Mouse (Mus musculus) embryonic facial prominence, embryonic 14.5 days (tissue): ENCODE measurements around the gene Scyl1. TPM values are rescaled to one million over a fixed set of nuclear protein-coding genes. Genes with fewer than 3 reads are reported as not detected.
A peak's percentile ranks its signal among the peaks of the same experiment; 100 is the strongest.

ENCODE experiments used
- ATAC-seq: fragments of 200-750 bp; cut with Nextera tagmentation; 2 replicates; pipeline ENCODE4 v1.8.0; 2017; ENCODE audit warnings: low read depth, moderate number of reproducible peaks, moderate TSS enrichment
- DNase-seq: peaks from one replicate; pipeline ENCODE4 v3.0.0-alpha.2; 2015; ENCODE audit warnings: low spot score
- H3K27ac ChIP-seq: fragments of 300-500 bp; sonication (generic); replicated peaks from 2 replicates; pipeline ENCODE4 v1.5.1; 2014; ENCODE audit warnings: low read depth, mild to moderate bottlenecking, low read length, moderate library complexity
- H3K27me3 ChIP-seq: fragments of 300-500 bp; sonication (generic); replicated peaks from 2 replicates; pipeline ENCODE4 v1.6.1; 2014; ENCODE audit warnings: low read length; ENCODE audit not compliant: control insufficient read depth, insufficient read depth
- H3K36me3 ChIP-seq: fragments of 300-500 bp; sonication (generic); 2 replicates; pipeline ENCODE4 v1.6.1; 2014; ENCODE audit warnings: low read length, mixed read lengths; ENCODE audit not compliant: control insufficient read depth, insufficient read depth
- H3K4me1 ChIP-seq: fragments of 300-500 bp; sonication (generic); 2 replicates; pipeline ENCODE4 v1.6.1; 2014; ENCODE audit warnings: antibody characterized with exemption, low read length; ENCODE audit not compliant: control insufficient read depth, insufficient read depth
- H3K4me2 ChIP-seq: fragments of 300-500 bp; sonication (generic); 2 replicates; pipeline ENCODE4 v1.6.1; 2014; ENCODE audit warnings: low read depth, mild to moderate bottlenecking, low read length, moderate library complexity, mixed read lengths
- H3K4me3 ChIP-seq: fragments of 300-500 bp; sonication (generic); 2 replicates; pipeline ENCODE4 v1.5.1; 2014; ENCODE audit warnings: low read depth, mild to moderate bottlenecking, low read length
- H3K9ac ChIP-seq: fragments of 300-500 bp; sonication (generic); 2 replicates; pipeline ENCODE4 v1.6.1; 2014; ENCODE audit warnings: low read depth, mild to moderate bottlenecking, low read length, moderate library complexity, mixed read lengths
- H3K9me3 ChIP-seq: fragments of 300-500 bp; sonication (generic); 2 replicates; pipeline ENCODE4 v1.6.1; 2016; ENCODE audit warnings: low read length; ENCODE audit not compliant: control insufficient read depth
- WGBS: fragments of 180-500 bp; shearing (Covaris S2); extraction: QIAGEN DNeasy Blood & Tissue Kit; methylation state at CpG from one replicate; pipeline ENCODE4 v1.1.7; 2014; 5-methylcytosine and 5-hydroxymethylcytosine counted together
- polyA plus RNA-seq: library from polyadenylated mRNA; unstranded; fragments of >200 nt; fragmentation: Nextera tagmentation; extraction: Ambion mirVana; gene quantifications from 2 replicates; pipeline ENCODE4 v1.2.1, GENCODE M21; 2014

Scyl1 gene
- polyA plus RNA-seq, 1 experiment from 2014 or later, result 79.8 TPM

DNA sequence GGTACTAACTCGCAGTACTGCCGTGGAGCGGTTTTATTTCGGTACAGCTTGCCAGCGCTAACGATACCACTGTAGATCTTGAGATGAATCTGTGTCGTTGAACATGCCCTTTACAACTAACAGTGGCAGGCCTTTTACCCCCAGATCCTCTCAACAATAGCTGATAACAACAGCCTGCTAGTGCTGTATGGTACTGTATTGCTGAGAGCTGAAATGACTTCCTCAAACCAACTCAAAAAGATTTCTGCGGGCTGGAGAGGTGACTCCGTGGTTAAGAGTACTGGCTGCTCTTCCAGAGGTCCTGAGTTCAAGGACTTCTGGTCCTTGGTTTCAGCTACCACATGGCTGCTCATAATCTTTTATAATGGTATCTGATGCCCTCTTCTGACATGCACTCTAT lies 36.9 kb downstream of the Scyl1 start:
- H3K4me1 ChIP-seq, result 0 out of 2 replicates have a peak, but pooled peaks cover 7% of the 10 kb centered on the region
- H3K27me3 ChIP-seq, result no peaks in the 10 kb centered on the region
- ATAC-seq (no peak), DNase-seq (no peak)
- 80% methylated on average over 9 of the region's 9 CpGs for WGBS
- no peak overlapping the region for H3K4me2 ChIP-seq
- H3K9me3 ChIP-seq, result no peaks in the 10 kb centered on the region
- peaks cover 5% of the 10 kb centered on the region; the same call in 1 of the 2 replicates for H3K36me3 ChIP-seq
- H3K9ac ChIP-seq, result no peak overlapping the region
- no peak overlapping the region for H3K4me3 ChIP-seq
- H3K27ac ChIP-seq, result no peak overlapping the region

GRCm38 (mm10) chr19:5731264-5731978 lies 39.8 kb downstream of the Scyl1 start:
- H3K4me3 ChIP-seq, result peak overlapping the region; percentile 98
- H3K27me3 ChIP-seq, result no peaks in the 10 kb centered on the region
- H3K9ac ChIP-seq, result peak overlapping the region; percentile 73
- H3K36me3 ChIP-seq, result peaks cover 11% of the 10 kb centered on the region; the same call in 1 of the 2 replicates
- peak overlapping the region; percentile 93 for H3K4me2 ChIP-seq
- H3K27ac ChIP-seq, result no peak overlapping the region; the same call in 1 of the 2 replicates
- H3K9me3 ChIP-seq, result no peaks in the 10 kb centered on the region
- ATAC-seq, result peak; percentile 84
- under 1% methylated on average over 40 of the region's 47 CpGs for WGBS
- H3K4me1 ChIP-seq, result peaks cover 27% of the 10 kb centered on the region
- DNase-seq, result peak; percentile 98

- no peaks in the 10 kb centered on the region for H3K27me3 ChIP-seq
- H3K4me2 ChIP-seq, result peak overlapping the region; percentile 98
- H3K36me3 ChIP-seq, result peaks cover 11% of the 10 kb centered on the region; the same call in 1 of the 2 replicates
- 72% methylated on average over 29 of the region's 29 CpGs for WGBS
- no peak overlapping the region for H3K27ac ChIP-seq
- DNase-seq (no peak), ATAC-seq (no peak)
- peak overlapping the region; percentile 73 for H3K9ac ChIP-seq
- H3K4me3 ChIP-seq, result peak overlapping the region; percentile 98
- peaks cover 34% of the 10 kb centered on the region for H3K4me1 ChIP-seq
- no peaks in the 10 kb centered on the region for H3K9me3 ChIP-seq
Measured at GRCm38 (mm10) chr19:5730314-5731186, 40.7 kb downstream of the Scyl1 start.

- H3K4me2 ChIP-seq, result peak within 1 kb of the TSS; percentile 98
- H3K36me3 ChIP-seq, result peaks cover 17% of the 10 kb centered on the region; the same call in 1 of the 2 replicates
- peak within 1 kb of the TSS; percentile 99 for H3K9ac ChIP-seq
- no peaks in the 10 kb centered on the region for H3K9me3 ChIP-seq
- H3K27me3 ChIP-seq, result no peaks in the 10 kb centered on the region
- peak within 1 kb of the TSS; percentile 92 for H3K27ac ChIP-seq
- peak within 1 kb of the TSS; percentile 98 for H3K4me3 ChIP-seq
- peak; percentile 94 for DNase-seq
- 0% methylated on average over 31 of the region's 37 CpGs for WGBS
- peak; percentile 84 for ATAC-seq
- peaks cover 38% of the 10 kb centered on the region for H3K4me1 ChIP-seq
Measured at GRCm38 (mm10) chr19:5729444-5729815, 41.8 kb downstream of the Scyl1 start, which contains the start of gene Fam89b. Gene Fam89b (minus strand): TSS chr19:5729653.

DNA sequence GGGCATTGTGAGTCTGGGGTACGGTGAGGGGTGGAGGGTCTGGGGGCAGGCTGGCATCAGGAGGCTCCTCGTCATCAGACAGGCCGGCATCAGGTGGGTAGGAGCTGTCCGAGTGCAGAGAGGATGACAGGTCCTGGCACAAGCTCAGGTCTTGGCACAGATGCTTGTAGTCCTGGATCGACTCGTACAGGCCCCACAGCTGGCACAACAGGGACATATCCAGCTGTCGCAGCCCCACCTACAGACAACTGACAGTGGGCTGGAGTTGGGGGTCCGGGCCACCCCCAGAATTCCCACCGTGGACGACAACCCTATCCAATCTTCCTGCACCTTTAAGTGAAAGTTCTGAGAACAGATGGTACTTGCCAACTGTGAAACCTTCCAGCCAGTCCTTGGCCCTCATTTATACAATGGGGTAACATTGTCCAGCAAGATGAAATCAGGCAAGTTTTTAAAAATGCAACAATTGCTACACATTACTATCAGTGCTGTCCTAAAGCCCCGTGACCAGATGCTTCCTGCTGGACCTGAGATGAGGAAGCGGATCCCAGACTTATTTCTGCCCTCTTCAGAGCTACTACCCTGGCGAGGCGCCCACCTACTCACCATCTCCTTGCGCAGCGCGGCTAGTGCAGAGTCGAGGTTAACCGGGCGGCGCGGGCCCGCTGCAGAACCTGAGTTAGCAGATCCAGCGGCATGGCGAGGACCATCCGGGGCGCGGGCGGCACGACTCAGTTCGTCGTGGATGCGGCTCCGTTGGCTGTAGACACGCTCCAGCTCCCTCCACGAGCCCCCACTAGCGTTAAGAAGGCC lies 42.4 kb downstream of the Scyl1 start:
- H3K4me1 ChIP-seq, result peaks cover 38% of the 10 kb centered on the region
- no peaks in the 10 kb centered on the region for H3K9me3 ChIP-seq
- H3K4me2 ChIP-seq, result peak overlapping the region; percentile 98
- H3K27ac ChIP-seq, result peak overlapping the region; percentile 92
- peak overlapping the region; percentile 99 for H3K9ac ChIP-seq
- peaks cover 20% of the 10 kb centered on the region; the same call in 1 of the 2 replicates for H3K36me3 ChIP-seq
- H3K4me3 ChIP-seq, result peak overlapping the region; percentile 98
- no peak for DNase-seq
- peak; percentile 15 for ATAC-seq
- 13% methylated on average over 24 of the region's 37 CpGs for WGBS
- H3K27me3 ChIP-seq, result no peaks in the 10 kb centered on the region

- peak overlapping the region; percentile 92 for H3K27ac ChIP-seq
- ATAC-seq (no peak; the same call in 1 of the 2 replicates), DNase-seq (peak; percentile 86)
- H3K9ac ChIP-seq, result peak overlapping the region; percentile 99
- no peaks in the 10 kb centered on the region for H3K9me3 ChIP-seq
- H3K4me2 ChIP-seq, result peak overlapping the region; percentile 98
- WGBS, result 3% methylated on average over 14 of the region's 14 CpGs
- peaks cover 38% of the 10 kb centered on the region for H3K4me1 ChIP-seq
- peak overlapping the region; percentile 98 for H3K4me3 ChIP-seq
- no peaks in the 10 kb centered on the region for H3K27me3 ChIP-seq
- peaks cover 29% of the 10 kb centered on the region; the same call in 1 of the 2 replicates for H3K36me3 ChIP-seq
Measured at GRCm38 (mm10) chr19:5727701-5728100, 43.5 kb downstream of the Scyl1 start.

DNA sequence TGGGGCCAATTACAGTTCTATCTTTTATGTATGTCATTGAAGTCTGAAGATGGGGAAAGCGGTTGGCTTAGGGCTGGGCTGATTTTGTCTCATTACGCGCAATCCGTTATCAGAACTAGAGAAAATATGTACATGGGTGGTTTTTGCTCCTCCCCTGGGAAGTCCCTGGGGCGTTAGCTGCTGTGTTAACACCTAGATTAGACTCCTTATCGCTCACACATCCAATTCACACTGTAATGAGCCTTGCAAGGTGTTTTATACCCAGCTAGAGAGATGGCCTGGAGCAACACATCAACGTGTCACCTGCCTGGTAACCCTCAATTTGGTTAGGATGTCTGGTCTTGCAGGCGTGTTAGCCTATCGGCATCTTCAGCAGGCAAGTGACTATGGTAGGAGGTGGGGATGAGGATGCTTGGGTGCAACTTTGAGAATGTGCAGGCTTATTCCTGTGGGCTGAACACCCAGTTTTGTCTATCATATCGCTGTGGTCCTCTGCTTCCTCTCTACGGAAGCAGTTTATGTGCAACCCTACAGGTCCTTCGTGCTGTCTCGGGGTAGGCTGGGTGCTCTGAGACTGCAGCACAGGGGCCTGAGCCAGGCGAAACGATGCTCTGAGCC lies 44.1 kb downstream of the Scyl1 start:
- Histone ChIP-seq H3K4me1 (peaks cover 38% of the 10 kb centered on the region), H3K27ac (peak overlapping the region; percentile 92), H3K4me3 (peak overlapping the region; percentile 98), H3K27me3 (no peaks in the 10 kb centered on the region), H3K9ac (peak overlapping the region; percentile 99), H3K4me2 (peak overlapping the region; percentile 98), H3K36me3 (peaks cover 36% of the 10 kb centered on the region; the same call in 1 of the 2 replicates), H3K9me3 (no peaks in the 10 kb centered on the region)
- WGBS, result 72% methylated on average over 15 of the region's 15 CpGs
- ATAC-seq, result no peak
- no peak for DNase-seq
